Mouse (Mus musculus): ENCODE data around the gene Heg1.
A peak's percentile ranks its signal among the peaks of the same experiment; 100 is the strongest.

Heg1 gene

DNA sequence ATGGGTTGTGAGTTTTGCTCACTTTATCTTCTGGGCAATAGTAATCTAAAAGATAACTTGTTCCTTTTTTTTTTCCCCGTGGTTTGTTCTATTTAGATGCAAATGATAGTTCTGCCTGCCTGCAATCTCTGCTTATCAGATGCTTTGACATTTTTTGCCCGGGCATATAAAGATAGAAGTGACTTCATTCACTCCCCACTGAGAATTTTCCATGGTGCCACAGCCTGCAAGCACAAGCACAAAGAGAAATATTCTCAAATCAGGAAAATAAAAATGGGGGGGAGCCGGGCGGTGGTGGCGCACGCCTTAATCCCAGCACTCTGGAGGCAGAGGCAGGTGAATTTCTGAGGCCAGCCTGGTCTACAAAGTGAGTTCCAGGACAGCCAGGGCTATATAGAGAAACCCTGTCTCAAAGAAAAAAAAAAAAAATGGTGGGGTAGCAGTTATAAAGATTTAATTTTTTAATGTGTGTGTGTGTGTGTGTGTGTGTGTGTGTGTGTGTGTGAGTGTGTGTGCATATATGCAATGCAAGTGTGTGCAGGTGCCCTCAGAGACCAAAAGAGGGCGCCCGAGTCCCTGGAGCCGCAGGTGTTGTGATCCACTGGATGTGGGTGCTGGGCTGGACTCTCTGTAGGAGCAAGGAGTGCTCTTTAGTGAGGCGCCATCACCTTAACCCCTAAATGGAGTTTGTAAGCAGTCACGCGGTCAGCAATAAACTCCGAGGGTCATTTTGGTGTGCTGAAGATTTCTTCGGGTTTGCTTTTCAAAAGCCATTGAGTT is 22.1 kb downstream of the Heg1 start:
- peak; percentile 40 for DNase-seq (ENCODE audit: low read depth, low spot score)

DNA sequence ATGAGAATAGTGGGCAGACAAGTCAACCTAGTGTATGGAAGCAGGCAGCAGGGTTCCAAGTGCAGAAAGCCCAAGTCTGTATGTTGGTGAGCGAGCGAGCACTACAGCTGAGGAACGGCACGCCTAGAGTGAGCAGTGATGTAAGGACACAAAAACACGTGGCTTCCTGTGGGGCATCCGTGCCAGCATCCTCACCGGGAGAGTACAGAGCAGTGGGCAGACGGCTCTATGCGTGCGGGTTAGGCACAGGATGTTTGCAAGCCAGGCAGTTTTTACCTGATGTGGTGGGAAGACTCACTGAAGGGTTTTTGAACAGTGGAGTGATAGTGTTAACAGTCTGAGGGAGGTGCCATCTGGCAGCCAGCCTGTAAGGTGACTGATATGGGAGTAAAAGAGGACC is 23.9 kb downstream of the Heg1 start:
- no peak for DNase-seq (ENCODE audit: low read depth, low spot score)

DNA sequence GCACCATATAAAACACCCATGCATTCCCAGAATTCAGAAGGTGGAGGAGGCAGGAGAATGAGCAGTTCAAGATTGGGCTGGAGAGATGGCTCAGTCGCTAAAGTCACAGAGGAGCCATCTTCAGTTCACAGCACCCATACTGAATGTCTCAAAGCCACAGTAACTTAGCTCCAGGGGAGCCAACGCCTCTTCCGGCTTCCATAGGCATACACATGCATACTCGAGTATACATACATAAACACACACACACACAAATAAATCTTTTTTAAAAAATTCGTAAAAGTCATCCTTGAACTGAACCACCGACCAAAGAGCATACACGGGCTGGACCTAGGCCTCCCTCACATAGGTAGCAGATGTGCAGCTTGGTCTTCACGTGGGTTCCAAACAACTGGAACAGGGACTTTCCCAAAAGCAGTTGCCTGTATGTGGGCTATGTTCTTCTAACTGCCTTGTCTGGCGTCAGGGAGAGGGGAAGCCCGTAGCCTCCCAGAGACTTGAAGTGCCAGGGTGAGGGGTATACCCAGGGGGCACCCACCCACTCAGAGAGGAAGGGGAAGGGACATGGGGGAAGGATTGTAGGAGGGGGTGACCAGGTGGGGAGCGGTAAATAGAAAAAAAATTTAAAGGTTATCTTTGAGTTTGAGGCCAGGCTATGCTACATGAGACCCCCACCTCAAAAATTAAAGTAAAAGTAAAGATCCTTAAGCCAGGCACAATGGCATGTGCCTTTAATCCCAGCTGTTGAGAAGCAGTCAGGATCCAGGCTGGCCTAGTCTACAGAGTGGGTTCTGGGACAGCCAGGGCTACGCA is 24.6 kb downstream of the Heg1 start:
- DNase-seq (ENCODE audit: low read depth, low spot score), result no peak

DNA sequence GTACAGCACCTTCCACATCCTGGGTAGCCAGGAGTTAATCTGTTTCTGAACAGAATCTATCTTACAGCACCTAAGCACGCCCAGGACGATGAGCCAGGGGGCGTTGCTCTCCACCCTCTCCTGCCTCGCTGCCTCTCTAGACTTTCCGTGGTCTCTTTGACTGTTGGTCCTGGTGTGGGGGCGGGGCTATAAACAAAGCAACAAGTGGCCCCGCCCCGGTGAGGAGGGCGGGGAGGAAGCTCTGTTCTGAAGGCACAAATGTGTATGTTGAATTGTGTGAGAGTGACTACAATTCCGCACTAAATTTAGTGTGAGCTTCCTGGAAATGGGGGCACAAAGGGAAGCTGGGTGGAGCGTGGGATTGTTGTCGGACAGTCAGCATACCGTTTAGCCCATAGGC is 30.1 kb downstream of the Heg1 start:
- peak; percentile 93 for DNase-seq (ENCODE audit: low read depth, low spot score)

DNA sequence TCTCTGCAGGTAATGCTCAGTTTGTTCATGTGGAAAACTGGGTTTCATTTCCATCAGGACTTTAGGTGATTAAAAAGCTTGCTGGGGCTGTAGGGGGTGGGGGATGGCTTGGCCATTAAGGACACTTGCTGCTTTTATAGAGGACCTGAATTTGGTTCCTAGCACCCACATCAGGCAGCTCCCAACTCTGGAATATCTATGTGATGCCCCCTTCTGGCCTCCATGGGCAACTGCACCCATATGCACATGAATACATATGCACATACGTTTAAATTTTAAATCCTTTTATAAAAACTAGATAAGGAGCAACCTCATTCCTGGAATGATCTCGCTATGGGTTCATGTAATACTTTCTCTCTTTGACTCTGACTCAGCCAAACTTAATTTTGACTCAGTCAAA is 39.1 kb downstream of the Heg1 start:
- DNase-seq (ENCODE audit: low read depth, low spot score), result no peak

DNA sequence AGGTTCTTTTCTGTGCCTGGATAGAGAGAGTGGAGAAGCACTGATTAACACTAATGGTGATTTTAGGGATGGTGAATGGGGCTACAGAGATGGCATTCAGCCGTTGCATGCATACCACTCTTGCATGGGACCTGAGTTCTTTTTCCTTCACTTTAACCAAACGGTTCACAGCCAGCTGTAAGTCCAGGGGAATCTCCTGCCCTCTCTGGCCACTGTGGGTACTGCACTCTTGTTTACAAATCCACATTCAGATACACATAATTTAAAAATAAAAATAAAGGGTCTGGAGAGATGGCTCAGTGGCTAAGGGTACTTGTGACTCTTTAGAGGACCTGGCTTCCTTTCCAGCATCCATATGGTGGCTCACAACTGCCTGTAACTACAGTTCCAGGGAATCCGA is 39.8 kb downstream of the Heg1 start:
- DNase-seq (ENCODE audit: low read depth, low spot score), result peak; percentile 54

DNA sequence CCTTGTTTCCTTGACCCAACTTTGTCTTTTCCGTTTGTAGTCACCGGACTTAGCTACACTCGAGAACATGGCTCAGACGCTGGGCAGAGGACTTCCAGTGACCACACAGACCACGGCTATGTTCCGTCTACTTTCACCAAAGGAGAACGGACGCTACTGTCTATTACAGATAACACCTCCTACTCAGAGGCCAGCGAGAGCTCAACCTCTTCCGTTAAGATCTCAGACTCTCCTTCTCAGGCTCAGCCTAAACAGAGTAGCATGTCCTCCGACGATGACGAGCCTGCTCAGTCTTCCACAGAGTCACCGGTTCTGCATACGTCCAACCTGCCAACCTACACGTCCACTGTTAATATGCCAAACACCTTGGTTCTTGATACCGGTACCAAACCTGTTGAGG is 42.1 kb downstream of the Heg1 start:
- no peak for DNase-seq (ENCODE audit: low read depth, low spot score)

DNA sequence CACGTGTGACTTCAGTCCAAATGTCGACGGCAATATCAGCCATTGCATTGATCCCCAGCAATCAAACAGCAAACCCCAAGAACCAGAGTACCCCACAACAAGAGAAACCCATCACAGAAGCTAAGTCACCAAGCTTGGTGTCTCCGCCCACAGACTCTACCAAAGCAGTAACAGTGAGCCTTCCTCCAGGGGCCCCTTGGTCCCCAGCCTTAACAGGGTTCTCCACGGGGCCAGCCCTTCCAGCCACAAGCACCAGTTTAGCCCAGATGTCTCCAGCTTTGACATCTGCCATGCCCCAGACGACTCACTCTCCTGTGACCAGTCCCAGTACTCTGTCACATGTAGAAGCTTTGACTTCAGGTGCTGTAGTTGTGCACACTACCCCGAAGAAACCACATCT is 42.7 kb downstream of the Heg1 start:
- DNase-seq (ENCODE audit: low read depth, low spot score), result no peak

DNA sequence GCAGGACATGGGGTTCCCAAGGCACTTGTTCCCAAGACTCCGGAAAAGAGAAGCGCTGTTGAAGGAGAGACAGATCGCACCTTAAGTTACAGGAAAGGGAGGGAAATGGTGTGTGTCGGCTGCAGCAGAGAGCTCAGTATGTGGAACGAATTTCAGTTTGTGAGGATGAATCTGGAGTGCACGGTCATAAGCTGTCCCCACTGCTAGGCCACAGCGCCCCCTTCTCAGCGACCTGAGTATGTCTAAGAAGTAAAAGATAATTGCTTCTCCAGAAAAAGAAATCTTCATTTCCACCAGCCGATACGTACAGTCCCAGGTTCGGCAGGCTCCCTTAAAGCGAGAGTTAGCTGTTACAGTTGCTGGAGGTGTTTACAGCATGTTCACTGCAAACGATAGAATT is 44.3 kb downstream of the Heg1 start:
- no peak for DNase-seq (ENCODE audit: low read depth, low spot score)

DNA sequence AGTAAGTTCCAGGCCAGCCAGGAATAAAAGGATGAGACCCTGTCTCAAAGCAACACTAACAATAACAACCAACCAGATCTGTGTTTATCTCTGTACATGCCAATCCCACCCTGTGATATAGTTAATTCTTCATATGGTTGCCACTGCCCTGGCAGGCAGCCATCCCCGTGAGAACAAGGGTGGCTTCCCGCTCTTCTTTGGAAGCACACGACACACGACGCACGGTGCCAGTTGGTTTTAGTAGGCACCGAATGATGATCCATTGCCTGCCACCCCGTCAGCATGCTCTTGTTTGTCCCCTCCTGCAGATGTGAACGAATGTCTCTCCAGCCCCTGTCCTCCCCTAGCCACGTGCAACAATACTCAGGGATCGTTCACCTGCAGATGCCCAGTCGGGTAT is 47.1 kb downstream of the Heg1 start:
- DNase-seq (ENCODE audit: low read depth, low spot score), result no peak

DNA sequence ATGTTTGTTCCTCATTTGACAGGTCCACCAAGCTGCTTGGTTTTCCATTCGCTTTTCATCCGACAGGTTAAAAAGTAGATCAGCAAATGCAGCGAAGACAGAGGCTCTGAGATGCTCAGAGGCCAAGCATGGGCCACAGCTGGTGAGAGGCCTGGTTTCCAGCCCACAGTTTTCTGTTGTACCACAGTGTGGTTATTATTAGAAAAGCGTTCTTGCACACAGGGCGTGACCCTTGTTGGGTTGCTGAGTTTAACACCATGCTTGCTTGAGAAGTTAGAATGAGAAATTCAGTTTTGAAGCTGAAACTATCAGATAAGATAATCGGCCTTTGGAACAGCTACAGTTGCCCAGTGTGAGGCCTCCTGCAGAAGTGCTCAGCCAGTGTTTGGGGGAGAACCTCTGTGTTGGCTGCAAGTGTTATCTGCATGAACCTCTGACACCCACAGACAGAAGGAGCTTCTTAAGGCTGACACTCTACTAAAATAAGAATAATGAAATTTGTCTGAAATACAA is 48.1 kb downstream of the Heg1 start:
- no peak for DNase-seq (ENCODE audit: low read depth, low spot score)

DNA sequence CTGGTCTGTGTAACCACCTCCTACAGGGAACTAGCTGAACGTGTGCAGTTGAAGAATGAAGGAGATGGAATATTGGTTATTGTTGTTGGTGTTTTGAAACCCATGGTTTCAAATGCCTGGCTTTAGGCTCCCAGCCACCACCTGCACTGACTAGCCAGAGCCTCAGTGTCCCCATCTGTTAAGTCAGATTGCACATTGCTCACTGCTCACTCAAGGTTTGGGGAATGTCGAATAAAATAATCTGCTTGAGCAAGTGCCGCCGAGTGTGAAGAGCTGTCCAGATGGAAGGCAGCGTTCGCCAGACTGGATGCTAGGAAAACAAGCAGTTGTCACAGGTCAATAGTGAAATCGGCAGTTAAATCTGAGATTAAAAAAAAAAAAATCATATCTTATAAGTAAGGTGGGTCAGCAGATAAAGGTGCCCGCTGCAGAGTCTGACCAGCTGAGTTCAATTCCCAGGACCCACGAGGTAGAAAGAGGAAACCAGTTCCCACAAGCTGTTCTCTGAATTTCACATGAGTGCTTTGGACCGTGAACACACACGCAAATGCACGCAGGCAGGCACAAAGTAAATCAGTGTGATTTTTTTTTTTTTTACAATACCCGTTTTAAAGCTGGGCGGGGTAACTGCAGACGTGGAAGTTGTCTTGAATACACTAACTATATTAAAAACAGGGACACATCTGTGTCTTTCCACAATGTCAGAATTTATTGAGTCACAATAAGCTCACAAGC is 48.8 kb downstream of the Heg1 start:
- DNase-seq (ENCODE audit: low read depth, low spot score), result no peak

DNA sequence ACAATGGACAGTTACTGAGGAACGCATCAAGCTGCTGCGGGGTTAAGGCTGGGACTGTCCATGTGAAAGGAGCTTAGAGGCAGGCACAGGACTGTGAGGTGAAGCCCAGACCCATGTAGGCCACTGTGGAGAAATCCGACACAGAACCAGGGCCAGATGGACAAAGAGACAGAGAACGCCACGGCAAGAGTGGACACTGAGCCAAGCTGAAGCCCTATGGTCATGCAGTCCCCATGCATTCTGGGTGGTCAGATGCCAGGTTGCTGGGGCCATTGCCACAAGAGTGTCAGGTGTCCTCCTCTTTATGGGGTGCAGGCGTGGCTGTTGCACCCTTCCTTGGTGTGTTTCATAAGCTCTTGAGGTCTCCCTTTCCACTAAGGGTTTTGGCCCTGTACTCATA is 49.7 kb downstream of the Heg1 start:
- no peak for DNase-seq (ENCODE audit: low read depth, low spot score)

DNA sequence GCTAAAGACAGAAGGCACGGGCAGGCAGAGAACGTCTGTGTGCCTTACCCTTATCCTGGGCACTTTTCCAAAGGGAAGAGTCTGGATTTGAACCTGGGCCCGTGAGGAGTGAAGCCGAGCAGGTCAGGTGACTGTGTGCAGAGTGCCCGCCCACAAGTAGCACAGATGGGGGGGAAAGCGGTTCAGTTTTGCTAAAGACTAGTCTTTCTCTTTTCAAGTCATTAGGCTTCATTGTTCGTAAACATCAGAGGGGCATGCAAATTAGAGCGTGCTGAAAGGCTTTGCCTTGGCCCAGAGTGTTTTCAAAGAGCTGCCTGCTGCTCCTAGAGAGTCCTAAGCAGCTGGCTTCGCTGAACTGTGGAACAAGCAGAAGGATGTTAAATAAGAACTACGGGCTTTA is 50.4 kb downstream of the Heg1 start:
- peak; percentile 90 for DNase-seq (ENCODE audit: low read depth, low spot score)

DNA sequence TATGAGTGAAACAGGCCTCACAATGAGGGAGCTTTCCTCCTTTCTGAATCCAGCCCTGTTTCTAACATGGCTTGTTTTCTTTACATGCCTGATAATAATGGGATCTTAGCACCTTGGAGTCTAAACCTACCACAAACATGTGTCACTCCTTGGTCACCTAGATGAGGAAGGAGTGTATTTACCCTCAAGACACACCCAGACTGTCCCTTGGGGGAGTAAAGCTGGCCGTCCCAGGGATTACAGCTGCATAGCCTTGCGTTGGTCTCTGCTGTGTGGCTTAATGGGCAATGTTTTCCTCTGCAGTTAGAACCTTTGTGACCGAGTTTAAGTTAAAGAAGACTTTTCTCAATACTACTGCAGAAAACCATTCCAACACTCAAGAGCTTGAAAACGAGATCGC is 51.1 kb downstream of the Heg1 start:
- no peak for DNase-seq (ENCODE audit: low read depth, low spot score)

DNA sequence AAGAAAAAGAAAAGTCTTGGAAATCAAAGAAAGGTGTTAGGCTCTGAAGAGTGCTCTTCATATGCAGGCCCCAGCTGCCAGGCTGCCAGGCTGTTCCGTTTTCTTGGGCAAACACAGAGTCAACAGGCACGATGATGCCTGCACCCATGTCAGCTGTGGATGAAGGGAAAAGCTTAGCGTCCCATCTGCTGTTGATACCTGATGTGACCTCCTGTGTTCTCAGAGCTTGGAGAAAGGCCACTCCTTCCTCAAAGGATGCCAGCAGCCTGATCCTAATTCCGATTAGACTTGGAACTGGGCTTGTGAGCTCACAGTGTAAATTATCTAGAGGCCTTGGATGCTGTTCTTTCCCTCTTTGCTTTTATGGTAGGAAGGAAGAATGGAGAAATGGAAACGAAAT is 51.6 kb downstream of the Heg1 start:
- DNase-seq (ENCODE audit: low read depth, low spot score), result no peak

DNA sequence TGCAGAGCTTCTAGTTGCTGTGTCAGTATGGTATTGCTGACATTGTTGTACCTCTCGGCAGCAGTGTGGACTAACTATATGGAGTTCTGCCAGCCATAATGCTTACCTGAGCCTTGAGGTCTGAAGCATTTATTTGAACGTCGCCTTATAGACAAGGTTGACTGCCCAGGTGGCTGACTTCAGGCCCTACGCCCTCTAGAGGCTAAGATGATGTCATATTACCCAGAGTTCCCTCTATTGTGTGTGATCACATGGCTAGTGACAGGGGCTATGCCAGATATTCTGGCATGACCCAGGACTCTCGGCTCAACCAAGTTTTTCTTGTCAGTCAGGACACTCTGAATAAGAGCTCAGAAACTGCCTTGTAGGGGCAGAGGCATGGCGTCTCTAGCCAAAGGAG is 52.6 kb downstream of the Heg1 start:
- DNase-seq (ENCODE audit: low read depth, low spot score), result peak; percentile 50

DNA sequence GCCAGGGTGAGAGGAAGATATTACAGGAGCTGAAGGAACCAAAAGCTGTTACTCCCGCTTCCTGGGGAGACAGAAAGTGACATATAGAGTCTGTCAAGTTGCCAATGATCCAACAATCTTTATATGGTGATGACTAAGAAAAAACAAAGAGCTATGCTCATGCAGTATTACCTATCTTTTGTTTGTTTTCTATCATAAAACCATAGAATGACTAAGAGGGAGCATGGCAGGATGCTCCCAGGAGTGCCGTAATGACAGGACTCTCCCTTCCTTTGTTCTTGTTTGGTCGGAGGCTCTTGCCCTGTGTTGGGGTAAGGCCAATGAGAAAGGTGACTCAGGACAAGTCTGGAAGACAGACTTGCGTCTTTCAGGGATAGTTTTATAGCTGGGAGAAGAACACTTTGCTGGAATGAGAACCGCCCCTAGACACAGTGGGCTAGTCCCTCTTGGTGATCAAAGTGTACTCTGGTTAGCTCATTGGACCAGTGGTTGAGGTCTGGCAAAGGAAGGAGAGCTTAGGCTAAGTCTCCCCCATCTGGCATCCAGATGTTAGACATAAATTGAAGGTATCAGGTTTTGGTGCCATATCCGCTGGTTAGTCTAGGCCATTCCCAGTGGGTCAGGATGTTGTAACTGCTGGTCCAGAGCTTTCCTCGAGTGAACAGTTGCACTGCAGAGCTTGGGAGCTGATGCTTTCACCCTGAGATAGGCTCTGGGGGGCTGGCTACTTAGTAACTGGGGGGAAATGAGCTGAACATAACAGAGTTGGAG is 55.0 kb downstream of the Heg1 start:
- DNase-seq (ENCODE audit: low read depth, low spot score), result no peak

DNA sequence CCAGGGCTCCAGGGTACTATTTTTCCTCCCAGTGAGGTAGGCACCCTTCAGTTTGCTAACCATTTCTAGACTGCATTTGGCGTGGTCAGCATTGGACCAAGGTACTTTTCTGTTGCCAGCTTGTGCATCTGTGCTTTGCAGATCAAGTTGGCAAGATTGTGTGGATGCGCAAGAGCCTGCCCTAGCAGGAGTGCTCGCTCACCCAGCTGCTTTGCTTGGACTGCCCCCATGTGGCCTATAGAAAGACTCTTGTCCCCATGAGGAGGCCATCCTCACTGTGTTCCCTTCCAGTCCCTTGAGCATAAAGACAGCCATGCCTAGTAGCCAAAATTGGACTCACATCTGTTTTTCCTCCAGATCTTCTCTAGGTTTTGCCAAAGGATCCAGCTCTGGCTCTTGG is 55.6 kb downstream of the Heg1 start:
- peak; percentile 71 for DNase-seq (ENCODE audit: low read depth, low spot score)

DNA sequence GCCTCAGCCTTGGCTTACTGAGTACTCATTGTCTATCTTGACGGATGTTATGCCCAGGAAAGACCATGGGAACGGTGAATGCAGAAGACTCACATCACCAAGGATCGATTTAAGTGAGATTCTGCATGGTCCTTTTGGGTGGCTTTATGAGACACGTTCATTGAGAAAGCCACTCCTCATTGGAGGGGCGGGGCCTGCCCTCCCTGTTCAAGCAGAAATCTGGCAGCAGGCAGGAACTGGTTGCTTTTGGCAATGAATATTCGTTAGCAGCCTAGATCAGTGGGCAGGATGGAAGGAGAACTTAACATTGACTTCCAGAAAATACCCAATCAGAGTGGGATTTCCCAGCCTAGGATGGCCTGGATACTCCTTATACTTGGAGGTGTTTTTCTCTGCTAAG is 56.2 kb downstream of the Heg1 start:
- no peak for DNase-seq (ENCODE audit: low read depth, low spot score)

DNA sequence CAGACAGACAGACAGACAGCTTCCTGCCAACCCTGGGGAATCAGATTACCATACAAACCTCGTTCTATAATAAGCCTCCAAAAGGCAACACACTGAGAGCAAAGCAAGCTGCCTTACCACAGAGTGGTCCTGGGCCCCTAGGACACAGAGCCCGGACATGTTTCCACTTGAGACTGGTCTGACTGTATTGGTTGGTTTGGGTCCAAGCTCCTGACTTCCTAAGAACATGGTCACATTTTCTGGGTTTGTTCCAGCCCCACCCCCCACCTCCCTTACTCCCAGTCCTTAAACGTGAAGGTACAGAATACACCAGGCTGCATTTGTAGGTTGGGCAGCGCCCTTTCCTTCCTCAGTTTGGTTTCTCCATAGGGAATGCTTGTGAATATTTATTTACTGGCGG is 57.6 kb downstream of the Heg1 start:
- DNase-seq (ENCODE audit: low read depth, low spot score), result no peak

DNA sequence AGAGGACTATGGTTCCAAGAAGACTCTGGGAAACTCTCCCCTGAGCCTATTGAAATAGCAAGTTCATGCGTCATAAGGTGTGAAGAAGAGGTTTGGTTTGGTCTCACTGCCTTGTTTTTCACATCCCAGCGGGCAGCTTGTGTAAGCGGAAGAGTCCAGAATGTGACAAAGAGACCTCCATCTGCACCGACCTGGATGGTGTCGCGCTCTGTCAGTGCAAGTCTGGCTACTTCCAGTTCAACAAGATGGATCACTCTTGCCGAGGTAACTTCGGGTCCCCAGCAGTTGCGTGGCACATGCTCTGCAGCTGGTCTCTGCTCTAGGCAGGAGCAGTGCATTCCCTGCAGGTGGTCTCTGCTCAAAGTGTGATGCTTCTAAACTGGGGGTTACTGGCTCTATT is 58.1 kb downstream of the Heg1 start:
- no peak for DNase-seq (ENCODE audit: low read depth, low spot score)
